Mouse (Mus musculus) spleen, adult 12 weeks (tissue): Measurements from ENCODE around the gene Nudt3.

ENCODE experiments used
- DNase-seq: peaks from one replicate; pipeline ENCODE4 v3.0.0; 2022; ENCODE audit warnings: low spot score

Gene Nudt3

GRCm38 (mm10) chr17:27565163-27565941 lies 57.9 kb downstream of the Nudt3 start, which contains the start of gene AI413582:
TSS of gene AI413582 (minus strand) at chr17:27565756.
- DNase-seq = peak; percentile 95

- DNase-seq = no peak
These were observed 58.7 kb downstream of the Nudt3 start for GRCm38 (mm10) chr17:27564391-27565162.

- no peak for DNase-seq
These were observed 59.5 kb downstream of the Nudt3 start for GRCm38 (mm10) chr17:27563771-27564244.

- no peak for DNase-seq
These were observed 61.3 kb downstream of the Nudt3 start for GRCm38 (mm10) chr17:27561809-27562526.

- DNase-seq = no peak
These were observed 62.3 kb downstream of the Nudt3 start for GRCm38 (mm10) chr17:27560926-27561480.

GRCm38 (mm10) chr17:27559596-27559995 lies 63.7 kb downstream of the Nudt3 start:
- DNase-seq = no peak

GRCm38 (mm10) chr17:27558845-27559244 lies 64.5 kb downstream of the Nudt3 start:
- DNase-seq = no peak

- no peak for DNase-seq
These were observed 65.2 kb downstream of the Nudt3 start for GRCm38 (mm10) chr17:27557927-27558661.

GRCm38 (mm10) chr17:27557181-27557926 lies 65.9 kb downstream of the Nudt3 start:
- peak; percentile 27 for DNase-seq

GRCm38 (mm10) chr17:27556315-27557011 lies 66.8 kb downstream of the Nudt3 start, which contains the start of gene Hmga1:
TSS of gene Hmga1 (plus strand) at chr17:27556497.
- peak; percentile 81 for DNase-seq

- DNase-seq = peak; percentile 73
These were observed 67.7 kb downstream of the Nudt3 start for GRCm38 (mm10) chr17:27555512-27556172.

GRCm38 (mm10) chr17:27555075-27555511 lies 68.2 kb downstream of the Nudt3 start:
- DNase-seq = peak; percentile 27

GRCm38 (mm10) chr17:27554062-27554960 lies 69.0 kb downstream of the Nudt3 start:
- DNase-seq = no peak

- no peak for DNase-seq
These were observed 70.8 kb downstream of the Nudt3 start for GRCm38 (mm10) chr17:27552215-27553201.

GRCm38 (mm10) chr17:27551393-27551940 lies 71.8 kb downstream of the Nudt3 start:
- no peak for DNase-seq

GRCm38 (mm10) chr17:27549234-27549633 lies 74.1 kb downstream of the Nudt3 start:
- no peak for DNase-seq
